Mouse (Mus musculus) stomach, embryonic 14.5 days (tissue): Measurements from ENCODE around the gene Gm12830. TPM values are rescaled to one million over a fixed set of nuclear protein-coding genes. Genes with fewer than 3 reads are reported as not detected.
A peak's percentile ranks its signal among the peaks of the same experiment; 100 is the strongest.

ENCODE experiments used
- ATAC-seq: fragments of 200-750 bp; cut with Nextera tagmentation; 2 replicates; pipeline ENCODE4 v1.8.0; 2017; ENCODE audit warnings: low read depth, moderate TSS enrichment; ENCODE audit not compliant: insufficient number of reproducible peaks, insufficient read depth, low FRiP score
- H3K27ac ChIP-seq: fragments of 300-500 bp; sonication (generic); 2 replicates; pipeline ENCODE4 v1.5.1; 2014; ENCODE audit warnings: mild to moderate bottlenecking, low read length, moderate library complexity, mixed read lengths
- H3K27me3 ChIP-seq: fragments of 300-500 bp; sonication (generic); 2 replicates; pipeline ENCODE4 v1.6.1; 2014; ENCODE audit warnings: low read length, control low read depth, mixed read lengths; ENCODE audit not compliant: control insufficient read depth, insufficient read depth
- H3K36me3 ChIP-seq: fragments of 300-500 bp; sonication (generic); 2 replicates; pipeline ENCODE4 v1.6.1; 2014; ENCODE audit warnings: mild to moderate bottlenecking, control low read depth, low read length, moderate library complexity, mixed read lengths; ENCODE audit not compliant: control insufficient read depth, insufficient read depth
- H3K4me1 ChIP-seq: fragments of 300-500 bp; sonication (generic); 2 replicates; pipeline ENCODE4 v1.6.1; 2014; ENCODE audit warnings: low read length, control low read depth, mixed read lengths; ENCODE audit not compliant: control insufficient read depth, insufficient read depth
- H3K4me2 ChIP-seq: fragments of 300-500 bp; sonication (generic); replicated peaks from 2 replicates; pipeline ENCODE4 v1.6.1; 2014; ENCODE audit warnings: low read depth, low read length, control low read depth
- H3K4me3 ChIP-seq: fragments of 300-500 bp; sonication (generic); 2 replicates; pipeline ENCODE4 v1.5.1; 2014; ENCODE audit warnings: low read depth, low read length, control low read depth
- H3K9ac ChIP-seq: fragments of 300-500 bp; sonication (generic); replicated peaks from 2 replicates; pipeline ENCODE4 v1.6.1; 2014; ENCODE audit warnings: low read depth, mild to moderate bottlenecking, control low read depth, low read length, moderate library complexity, mixed read lengths
- H3K9me3 ChIP-seq: fragments of 300-500 bp; sonication (generic); 2 replicates; pipeline ENCODE4 v1.6.1; 2016; ENCODE audit warnings: low read depth, low read length, control low read depth; ENCODE audit not compliant: control insufficient read depth
- WGBS: fragments of 180-500 bp; shearing (Covaris S2); extraction: QIAGEN DNeasy Blood & Tissue Kit; methylation state at CpG from one replicate; pipeline ENCODE4 v1.1.7; 2014; 5-methylcytosine and 5-hydroxymethylcytosine counted together
- polyA plus RNA-seq: library from polyadenylated mRNA; unstranded; fragments of >200 nt; fragmentation: Nextera tagmentation; extraction: Ambion mirVana; gene quantifications from 2 replicates; pipeline ENCODE4 v1.2.1, GENCODE M21; 2014

Gm12830 gene
- polyA plus RNA-seq, 1 experiment from 2014 or later, result not detected

DNA sequence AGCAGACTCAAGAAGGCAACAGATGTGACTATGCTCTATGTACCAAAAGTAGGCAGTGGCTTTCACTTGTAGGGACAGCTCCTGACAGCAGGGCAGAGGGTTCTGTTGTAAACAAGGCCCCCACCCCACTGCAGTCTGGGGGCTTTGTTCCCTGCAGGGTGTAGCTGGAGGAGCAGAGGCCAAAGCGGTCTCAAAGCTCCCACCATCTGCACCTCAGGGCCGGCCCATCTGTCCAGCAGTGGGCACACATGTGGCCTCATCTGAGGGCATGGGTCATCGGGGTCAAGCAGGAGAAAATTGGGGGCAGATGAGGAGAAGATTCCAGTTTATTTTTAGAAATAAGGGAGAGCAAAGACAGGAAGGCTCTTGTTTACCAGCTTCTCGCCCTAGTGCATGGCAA, 32.7 kb upstream of the Gm12830 start:
- Histone ChIP-seq H3K9me3 (no peaks in the 10 kb centered on the region), H3K27me3 (no peaks in the 10 kb centered on the region), H3K27ac (no peak overlapping the region), H3K9ac (no peak overlapping the region), H3K4me3 (no peak overlapping the region), H3K36me3 (no peaks in the 10 kb centered on the region), H3K4me2 (no peak overlapping the region), H3K4me1 (no peaks in the 10 kb centered on the region)
- WGBS, result 52% methylated on average over 4 of the region's 4 CpGs
- ATAC-seq, result no peak

DNA sequence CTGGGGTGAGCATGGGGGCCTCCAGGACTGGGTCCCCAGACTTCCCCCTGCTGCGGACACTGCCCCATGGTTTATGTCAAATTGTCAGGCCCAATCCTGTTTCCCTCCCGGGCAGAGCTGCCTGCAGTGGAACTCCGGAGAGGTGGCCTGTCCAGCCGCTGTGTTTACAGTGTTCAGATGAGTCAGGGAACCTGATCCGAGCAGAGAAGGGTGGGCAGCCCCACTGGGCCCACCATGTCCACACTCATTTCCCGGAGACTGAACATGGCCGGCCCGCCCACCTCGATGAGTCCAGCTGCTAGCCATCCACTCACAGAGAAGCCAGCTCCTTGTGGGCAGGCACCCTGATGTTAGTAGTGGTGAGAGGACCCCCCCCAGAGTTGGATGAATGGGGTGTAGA, 29.9 kb upstream of the Gm12830 start:
- Histone ChIP-seq H3K9me3 (no peaks in the 10 kb centered on the region), H3K36me3 (no peaks in the 10 kb centered on the region), H3K27ac (no peak overlapping the region), H3K27me3 (no peaks in the 10 kb centered on the region), H3K4me2 (no peak overlapping the region), H3K4me3 (no peak overlapping the region), H3K9ac (no peak overlapping the region), H3K4me1 (no peaks in the 10 kb centered on the region)
- ATAC-seq, result no peak
- WGBS, result 31% methylated on average over 9 of the region's 9 CpGs

DNA sequence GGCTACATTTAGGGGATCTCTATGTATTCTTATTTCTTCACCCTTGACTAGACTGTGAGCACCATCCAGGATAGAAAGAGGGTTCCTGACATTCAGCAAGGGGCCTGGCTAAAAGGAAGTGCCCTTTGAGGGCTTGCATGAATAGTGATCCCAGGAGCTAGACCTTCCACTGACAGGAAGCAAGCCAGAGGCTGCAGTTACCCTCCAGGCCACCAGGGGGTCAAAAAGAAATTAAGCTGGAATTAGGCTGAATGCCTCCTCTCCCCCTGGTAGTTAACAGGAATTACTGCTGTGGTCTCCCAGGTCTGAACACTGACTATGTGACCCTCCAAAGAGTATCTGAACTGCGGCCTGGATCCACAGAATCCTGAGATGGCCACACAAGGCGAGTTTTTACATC, 27.7 kb upstream of the Gm12830 start:
- Histone ChIP-seq H3K4me2 (no peak overlapping the region), H3K27ac (no peak overlapping the region), H3K27me3 (no peaks in the 10 kb centered on the region), H3K36me3 (no peaks in the 10 kb centered on the region), H3K4me3 (no peak overlapping the region), H3K9ac (no peak overlapping the region), H3K9me3 (no peaks in the 10 kb centered on the region), H3K4me1 (peaks cover 3% of the 10 kb centered on the region; the same call in 1 of the 2 replicates)
- no peak for ATAC-seq
- 93% methylated on average over 2 of the region's 2 CpGs for WGBS

- Histone ChIP-seq H3K27me3 (no peaks in the 10 kb centered on the region), H3K9me3 (no peaks in the 10 kb centered on the region), H3K4me2 (no peak overlapping the region), H3K4me1 (peaks cover 3% of the 10 kb centered on the region; the same call in 1 of the 2 replicates), H3K36me3 (no peaks in the 10 kb centered on the region), H3K4me3 (no peak overlapping the region), H3K9ac (no peak overlapping the region), H3K27ac (no peak overlapping the region)
- 23% methylated on average over 5 of the region's 5 CpGs for WGBS
- no peak for ATAC-seq
Measured at GRCm38 (mm10) chr4:114797254-114797914, 24.1 kb upstream of the Gm12830 start.

DNA sequence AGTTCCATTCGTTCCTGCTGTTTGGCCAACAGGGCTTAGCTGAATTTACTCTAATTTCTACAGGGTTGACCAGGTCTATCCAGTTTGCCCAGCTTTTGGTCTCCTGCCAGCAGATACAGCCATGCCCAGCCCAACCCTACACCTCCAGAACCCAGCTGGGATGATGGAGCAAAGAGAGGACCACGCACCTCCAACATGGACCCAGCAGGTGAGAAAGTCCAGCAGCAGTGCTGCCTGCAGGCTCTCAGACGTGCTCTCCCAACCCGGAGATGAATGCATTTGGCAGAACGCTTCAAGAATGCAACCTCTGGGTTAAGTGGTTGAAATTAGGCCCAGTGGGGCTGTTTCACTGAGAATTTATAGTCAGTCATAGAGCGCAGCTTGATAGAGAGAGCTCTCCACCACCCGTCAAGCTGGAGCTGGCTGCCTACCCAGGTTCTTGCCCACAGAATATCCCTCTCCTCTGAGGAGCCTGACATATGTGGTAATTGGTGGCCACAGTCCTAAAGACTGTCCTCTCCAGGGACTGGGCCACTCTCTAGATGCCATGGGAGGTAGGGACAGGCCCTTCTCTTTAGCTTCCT, 23.4 kb upstream of the Gm12830 start:
- Histone ChIP-seq H3K4me1 (peaks cover 3% of the 10 kb centered on the region; the same call in 1 of the 2 replicates), H3K9ac (no peak overlapping the region), H3K9me3 (no peaks in the 10 kb centered on the region), H3K36me3 (no peaks in the 10 kb centered on the region), H3K27ac (no peak overlapping the region), H3K27me3 (no peaks in the 10 kb centered on the region), H3K4me2 (no peak overlapping the region), H3K4me3 (no peak overlapping the region)
- no peak for ATAC-seq
- WGBS, result 45% methylated on average over 7 of the region's 7 CpGs

GRCm38 (mm10) chr4:114804096-114804495, 17.4 kb upstream of the Gm12830 start:
- H3K9ac ChIP-seq, result no peak overlapping the region
- H3K27me3 ChIP-seq, result no peaks in the 10 kb centered on the region
- no peak overlapping the region for H3K27ac ChIP-seq
- no peaks in the 10 kb centered on the region for H3K4me1 ChIP-seq
- H3K36me3 ChIP-seq, result no peaks in the 10 kb centered on the region
- ATAC-seq, result no peak
- H3K4me2 ChIP-seq, result no peak overlapping the region
- no peak overlapping the region for H3K4me3 ChIP-seq
- H3K9me3 ChIP-seq, result no peaks in the 10 kb centered on the region; the same call in 1 of the 2 replicates
- 56% methylated on average over 5 of the region's 5 CpGs for WGBS

GRCm38 (mm10) chr4:114818963-114819702, 2.4 kb upstream of the Gm12830 start:
- ATAC-seq, result no peak
- 30% methylated on average over 9 of the region's 9 CpGs for WGBS
- H3K4me1 ChIP-seq, result peaks cover 10% of the 10 kb centered on the region; the same call in 1 of the 2 replicates
- H3K4me3 ChIP-seq, result no peak overlapping the region
- no peak overlapping the region for H3K9ac ChIP-seq
- H3K9me3 ChIP-seq, result no peaks in the 10 kb centered on the region
- H3K27ac ChIP-seq, result no peak overlapping the region
- no peaks in the 10 kb centered on the region for H3K36me3 ChIP-seq
- H3K27me3 ChIP-seq, result peaks cover 3% of the 10 kb centered on the region
- no peak overlapping the region for H3K4me2 ChIP-seq

- ATAC-seq, result peak; percentile 61; the same call in 1 of the 2 replicates
- Histone ChIP-seq H3K27me3 (no peaks in the 10 kb centered on the region), H3K36me3 (no peaks in the 10 kb centered on the region)
Measured at GRCm38 (mm10) chr4:114834770-114835581, 13.5 kb downstream of the Gm12830 start.

More at GRCm38 (mm10) chr4:114834770-114835581, 13.5 kb downstream of the Gm12830 start:
- no peak overlapping the region for H3K27ac ChIP-seq
- H3K4me3 ChIP-seq, result no peak overlapping the region
- 37% methylated on average over 10 of the region's 10 CpGs for WGBS
- no peaks in the 10 kb centered on the region for H3K9me3 ChIP-seq
- H3K9ac ChIP-seq, result no peak overlapping the region
- no peaks in the 10 kb centered on the region for H3K4me1 ChIP-seq
- H3K4me2 ChIP-seq, result no peak overlapping the region
